Mouse (Mus musculus): ENCODE results near the gene Ugt2b35. TPM values are rescaled to one million over a fixed set of nuclear protein-coding genes. Genes with fewer than 3 reads are reported as not detected.
"Not testable (repeated sequence)": the region's sequence is repeated elsewhere in the genome, so short reads cannot be mapped to it uniquely, and the experiment has no call there.

Gene Ugt2b35
- polyA plus RNA-seq (2015; fragmentation: Nextera tagmentation; extraction: Ambion mirVana) = not detected in 2 replicates

DNA sequence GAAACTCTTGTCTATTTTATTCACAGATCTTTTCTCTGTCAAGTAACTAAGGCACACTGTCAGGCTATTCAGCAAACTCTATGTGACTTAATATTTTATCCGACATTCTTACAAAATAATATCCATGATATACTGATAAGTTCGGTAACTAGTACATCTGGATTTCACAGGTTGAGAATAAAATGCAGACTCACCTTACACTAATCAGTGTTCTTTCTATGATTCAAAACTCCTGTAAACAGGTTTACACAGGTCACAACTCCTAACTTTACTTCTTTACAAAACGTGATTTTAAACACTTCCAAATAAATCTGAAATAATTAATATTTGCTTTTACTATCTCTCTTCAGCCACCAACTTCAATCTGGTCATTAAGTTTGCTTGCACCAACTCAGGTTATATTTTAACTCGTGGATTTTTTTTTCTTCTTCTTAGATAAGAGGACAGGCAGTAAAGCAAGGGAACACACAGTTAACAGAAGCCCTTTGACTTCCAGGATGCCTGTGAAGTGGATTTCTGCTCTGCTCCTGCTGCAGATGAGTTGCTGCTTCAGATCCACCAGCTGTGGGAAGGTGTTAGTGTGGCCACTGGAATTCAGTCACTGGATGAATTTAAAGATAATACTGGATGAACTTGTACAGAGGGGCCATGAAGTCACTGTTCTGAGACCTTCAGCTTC, at the start of gene Ugt2b35:
Ugt2b35 (plus strand) TSS at position 466 of the 679 bp plus-strand sequence.
- Histone ChIP-seq H3K4me3 (no peak within 1 kb of the TSS), H3K9ac (no peak within 1 kb of the TSS), H3K4me1 (no peaks in the 10 kb centered on the region), H3K4me2 (no peak within 1 kb of the TSS), H3K9me3 (no peaks in the 10 kb centered on the region), H3K27me3 (no peaks in the 10 kb centered on the region), H3K27ac (no peak within 1 kb of the TSS), H3K36me3 (no peaks in the 10 kb centered on the region)
- 70% methylated on average over 4 of the region's 4 CpGs for WGBS
- no peak for ATAC-seq (ENCODE audit: insufficient number of reproducible peaks, insufficient read depth, low FRiP score, low TSS enrichment, low read depth)

DNA sequence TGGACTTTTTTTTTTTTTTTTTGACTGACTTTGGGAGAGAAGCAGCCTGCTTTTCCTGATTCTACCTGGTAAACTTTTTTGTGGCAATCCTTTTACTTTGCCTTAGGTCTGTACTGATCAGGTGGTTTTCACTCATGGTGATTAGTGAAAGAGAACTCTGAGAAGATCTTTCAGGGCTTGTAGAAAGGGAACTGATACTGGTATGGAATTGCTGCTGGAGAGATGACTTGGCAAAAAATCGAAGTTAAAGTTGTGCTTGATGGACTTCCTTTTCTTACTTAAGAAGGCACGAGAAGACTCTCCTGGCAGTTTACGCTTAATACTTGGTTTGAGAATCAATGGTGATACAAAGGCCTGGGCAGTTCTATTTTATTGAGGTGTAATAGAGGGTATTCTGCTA, 40.2 kb upstream of the Ugt2b35 start:
- Histone ChIP-seq H3K36me3 (no peaks in the 10 kb centered on the region), H3K4me2 (no peak overlapping the region), H3K9me3 (no peaks in the 10 kb centered on the region), H3K27ac (no peak overlapping the region), H3K4me3 (no peak overlapping the region), H3K27me3 (no peaks in the 10 kb centered on the region), H3K9ac (no peak overlapping the region), H3K4me1 (no peaks in the 10 kb centered on the region)
- ATAC-seq (ENCODE audit: insufficient number of reproducible peaks, insufficient read depth, low FRiP score, low TSS enrichment, low read depth) = no peak
- 83% methylated on average over 3 of the region's 3 CpGs for WGBS

DNA sequence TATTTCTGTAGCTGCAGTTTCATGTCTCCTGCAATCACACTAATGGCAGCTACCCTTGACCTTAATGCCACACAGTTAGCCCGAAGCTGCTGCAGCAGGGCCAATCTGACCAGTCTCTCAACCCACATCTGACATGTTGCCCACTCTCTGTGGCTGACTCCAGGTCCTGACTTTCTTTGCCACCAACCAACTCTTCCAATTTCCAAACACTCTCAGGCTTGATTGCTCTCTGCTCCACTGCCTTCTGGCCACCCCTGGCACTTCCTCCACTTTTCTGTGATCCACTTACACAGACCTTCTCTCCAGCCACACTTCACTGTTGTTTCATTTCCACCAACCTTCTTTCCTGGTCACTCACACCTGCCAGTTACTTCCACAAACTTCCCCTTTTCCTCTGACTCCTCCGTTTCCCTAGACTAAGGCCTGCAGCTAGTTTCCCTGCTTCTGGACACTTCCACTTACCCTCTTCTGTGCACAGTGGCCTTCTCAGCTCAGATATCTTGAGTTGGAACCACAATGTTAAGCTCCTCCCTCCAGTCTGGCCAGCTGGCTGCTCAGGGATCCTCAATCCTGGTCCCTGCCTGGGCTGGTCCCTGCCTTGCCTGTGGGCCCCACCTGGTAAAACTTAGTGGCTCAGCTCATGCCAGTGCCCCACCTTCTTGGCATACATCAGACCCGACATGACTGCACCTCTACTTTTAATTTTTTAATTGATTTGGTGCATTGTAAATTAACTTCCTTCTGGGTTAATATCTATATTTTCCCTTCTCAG, 38.9 kb upstream of the Ugt2b35 start:
- ATAC-seq (ENCODE audit: insufficient number of reproducible peaks, insufficient read depth, low FRiP score, low TSS enrichment, low read depth) = no peak
- WGBS = 79% methylated on average over 3 of the region's 3 CpGs

DNA sequence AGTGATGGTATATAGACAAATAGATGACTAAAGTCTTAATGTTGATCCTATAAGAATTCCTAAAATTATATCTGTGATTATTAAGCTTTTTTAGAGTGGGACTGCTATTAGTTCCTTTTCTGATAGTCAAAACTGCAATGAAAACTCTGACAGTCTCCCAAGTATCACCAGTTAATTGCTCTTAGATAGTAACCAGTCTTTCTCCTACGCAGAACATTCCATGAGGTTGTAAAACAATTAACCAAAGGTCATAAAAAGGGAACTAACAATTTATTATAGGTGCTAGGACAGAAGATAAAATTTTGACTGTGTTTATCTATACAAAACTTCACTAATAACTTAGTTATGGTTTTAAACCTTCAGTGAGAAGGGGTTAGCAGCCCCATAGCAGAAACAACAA, 37.8 kb upstream of the Ugt2b35 start:
- not testable (repeated sequence) for H3K4me2 ChIP-seq; H3K9me3 ChIP-seq; H3K4me1 ChIP-seq; H3K9ac ChIP-seq; H3K4me3 ChIP-seq; H3K36me3 ChIP-seq; H3K27me3 ChIP-seq; ATAC-seq (ENCODE audit: insufficient number of reproducible peaks, insufficient read depth, low FRiP score, low TSS enrichment, low read depth); H3K27ac ChIP-seq
- 93% methylated on average over 1 of the region's 1 CpGs for WGBS

More for the DNA sequence above, 38.9 kb upstream of the Ugt2b35 start:
- no peak overlapping the region for H3K4me3 ChIP-seq
- no peaks in the 10 kb centered on the region for H3K9me3 ChIP-seq
- no peak overlapping the region for H3K4me2 ChIP-seq
- H3K27me3 ChIP-seq = no peaks in the 10 kb centered on the region
- no peaks in the 10 kb centered on the region for H3K36me3 ChIP-seq
- no peaks in the 10 kb centered on the region for H3K4me1 ChIP-seq
- H3K9ac ChIP-seq = no peak overlapping the region
- H3K27ac ChIP-seq = no peak overlapping the region

DNA sequence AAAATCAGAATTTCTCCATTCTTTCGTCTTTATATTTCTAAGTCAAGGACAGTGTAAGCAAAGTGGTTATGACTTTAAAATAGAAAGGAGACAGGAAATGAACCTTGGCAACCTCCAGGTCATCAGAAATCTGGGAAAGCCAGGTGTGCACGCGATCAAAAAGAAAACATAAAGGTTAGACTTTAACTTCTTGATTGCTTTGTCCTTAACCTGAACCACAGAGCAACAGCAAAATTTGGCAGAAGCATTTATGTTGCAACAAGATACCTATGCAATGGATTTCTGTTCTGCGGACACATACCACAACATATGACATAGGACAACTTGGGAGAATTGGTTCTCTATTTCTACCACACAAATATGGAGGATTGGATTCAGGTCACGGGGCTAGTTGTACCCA, 33.4 kb upstream of the Ugt2b35 start:
- H3K9ac ChIP-seq; H3K4me3 ChIP-seq; ATAC-seq (ENCODE audit: insufficient number of reproducible peaks, insufficient read depth, low FRiP score, low TSS enrichment, low read depth); H3K27ac ChIP-seq; H3K4me1 ChIP-seq; H3K4me2 ChIP-seq; H3K27me3 ChIP-seq; H3K36me3 ChIP-seq; H3K9me3 ChIP-seq: not testable (repeated sequence)
- 81% methylated on average over 5 of the region's 5 CpGs for WGBS

DNA sequence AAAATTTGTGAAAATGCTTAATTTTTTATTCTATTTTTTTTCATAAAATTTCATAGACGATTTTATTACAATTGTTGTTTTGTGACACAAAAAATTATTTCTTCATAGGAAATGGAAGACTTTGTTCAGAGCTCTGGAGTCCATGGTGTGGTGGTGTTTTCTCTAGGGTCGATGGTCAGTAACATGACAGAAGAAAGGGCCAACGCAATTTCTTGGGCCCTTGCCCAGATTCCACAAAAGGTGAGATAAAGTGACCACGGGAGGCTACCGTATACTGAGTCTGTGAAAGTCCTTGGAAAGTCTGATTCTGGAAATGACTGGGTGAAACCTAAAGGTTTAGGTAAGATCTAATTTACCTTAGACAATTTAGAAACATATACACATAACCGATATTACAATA, 4.1 kb downstream of the Ugt2b35 start:
- Histone ChIP-seq H3K27me3 (no peaks in the 10 kb centered on the region), H3K36me3 (no peaks in the 10 kb centered on the region), H3K9ac (no peak overlapping the region), H3K4me2 (no peak overlapping the region), H3K4me1 (no peaks in the 10 kb centered on the region), H3K4me3 (no peak overlapping the region), H3K27ac (no peak overlapping the region), H3K9me3 (no peaks in the 10 kb centered on the region)
- 84% methylated on average over 6 of the region's 6 CpGs for WGBS
- ATAC-seq (ENCODE audit: insufficient number of reproducible peaks, insufficient read depth, low FRiP score, low TSS enrichment, low read depth) = 0 out of 2 replicates have a peak, but pooled peaks have one; percentile 56

DNA sequence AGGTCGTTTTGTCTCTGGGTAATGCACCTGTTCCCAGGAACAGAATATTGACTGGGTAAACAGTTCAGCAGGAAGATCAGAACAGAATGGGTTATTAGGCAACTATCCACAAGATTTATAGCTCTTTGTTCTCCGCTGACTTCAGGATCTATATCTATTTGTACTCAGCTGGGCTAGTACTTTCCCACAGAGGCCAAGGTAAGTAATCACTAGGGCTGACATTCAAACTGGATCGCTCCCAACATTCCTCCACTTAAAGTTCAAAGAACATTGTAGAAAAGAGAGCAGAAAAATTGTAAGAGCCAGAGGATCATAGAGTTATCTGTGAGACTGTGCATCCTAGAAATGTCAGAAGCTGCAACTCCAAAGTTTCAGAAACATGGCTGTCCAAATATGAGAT, 14.8 kb downstream of the Ugt2b35 start:
- WGBS = 89% methylated on average over 3 of the region's 3 CpGs
- H3K4me2 ChIP-seq = no peak overlapping the region
- H3K36me3 ChIP-seq = no peaks in the 10 kb centered on the region

DNA sequence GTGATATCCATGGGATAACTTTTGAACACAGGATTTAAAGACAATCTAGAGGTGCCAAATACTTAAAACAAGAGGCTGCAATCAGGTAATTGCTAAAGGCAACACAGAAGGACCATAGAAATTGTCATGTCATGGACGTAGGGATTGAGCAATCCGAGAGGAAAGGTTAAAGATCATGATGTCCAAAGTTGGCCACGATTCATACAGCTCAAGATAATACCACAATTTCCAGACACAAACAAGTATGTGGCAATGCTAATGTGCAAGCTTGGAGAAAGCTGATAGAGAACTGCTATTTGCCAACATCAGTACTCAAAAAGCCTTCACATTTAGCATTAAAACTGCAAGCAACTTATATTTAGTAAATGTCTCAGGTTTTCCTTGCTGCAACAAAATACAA, 26.7 kb downstream of the Ugt2b35 start:
- Histone ChIP-seq H3K4me3 (no peak overlapping the region), H3K9ac (no peak overlapping the region), H3K4me2 (no peak overlapping the region), H3K4me1 (no peaks in the 10 kb centered on the region), H3K9me3 (no peaks in the 10 kb centered on the region), H3K36me3 (no peaks in the 10 kb centered on the region), H3K27ac (no peak overlapping the region), H3K27me3 (no peaks in the 10 kb centered on the region)
- WGBS = 73% methylated on average over 3 of the region's 3 CpGs
- no peak for ATAC-seq (ENCODE audit: insufficient number of reproducible peaks, insufficient read depth, low FRiP score, low TSS enrichment, low read depth)

More for the DNA sequence above, 14.8 kb downstream of the Ugt2b35 start:
- ATAC-seq (ENCODE audit: insufficient number of reproducible peaks, insufficient read depth, low FRiP score, low TSS enrichment, low read depth) = no peak
- Histone ChIP-seq H3K9me3 (no peaks in the 10 kb centered on the region), H3K4me3 (no peak overlapping the region), H3K27ac (no peak overlapping the region), H3K4me1 (no peaks in the 10 kb centered on the region), H3K27me3 (no peaks in the 10 kb centered on the region), H3K9ac (no peak overlapping the region)

DNA sequence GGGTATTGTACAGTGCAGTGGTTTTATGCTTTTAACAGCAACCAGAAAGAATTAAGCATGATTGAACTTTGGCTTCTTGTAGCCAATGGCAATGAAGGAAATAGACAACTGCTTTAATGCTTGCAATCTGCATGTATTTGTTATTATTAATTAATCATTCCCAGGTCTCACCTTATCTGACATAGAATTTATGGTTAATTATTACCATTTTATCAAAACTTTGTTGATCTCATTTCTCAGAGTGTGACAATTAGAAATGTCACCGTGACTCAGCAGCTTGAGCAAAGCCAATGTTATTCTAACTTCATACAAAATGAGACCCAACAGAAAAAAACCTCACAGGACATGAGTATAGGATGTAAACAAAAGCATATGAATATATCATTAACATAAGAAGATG, 30.0 kb downstream of the Ugt2b35 start:
- 77% methylated on average over 1 of the region's 1 CpGs for WGBS
- Histone ChIP-seq H3K9me3 (no peaks in the 10 kb centered on the region), H3K4me1 (no peaks in the 10 kb centered on the region), H3K36me3 (no peaks in the 10 kb centered on the region), H3K4me3 (no peak overlapping the region), H3K4me2 (no peak overlapping the region), H3K9ac (no peak overlapping the region), H3K27me3 (no peaks in the 10 kb centered on the region), H3K27ac (no peak overlapping the region)
- no peak for ATAC-seq (ENCODE audit: insufficient number of reproducible peaks, insufficient read depth, low FRiP score, low TSS enrichment, low read depth)

Other genes with a start within 250 kb of the Ugt2b35 start
- 49.6 and 57.2 TPM in 2 replicates for gene Ythdc1, start 196.6 kb upstream of the Ugt2b35 start, polyA plus RNA-seq (2015; fragmentation: Nextera tagmentation; extraction: Ambion mirVana)
- gene Ugt2b34, start 93.9 kb upstream of the Ugt2b35 start, polyA plus RNA-seq (2015; fragmentation: Nextera tagmentation; extraction: Ambion mirVana) = 0.04 and 1.2 TPM in 2 replicates
- gene Ugt2b1, start 74.3 kb upstream of the Ugt2b35 start, polyA plus RNA-seq (2015; fragmentation: Nextera tagmentation; extraction: Ambion mirVana) = not detected in 2 replicates
- 0.36 TPM in 1 of 2 replicates, not detected in the other for gene Ugt2b36, start 91.7 kb downstream of the Ugt2b35 start, polyA plus RNA-seq (2015; fragmentation: Nextera tagmentation; extraction: Ambion mirVana)
- gene Ugt2b5, start 139.5 kb downstream of the Ugt2b35 start, polyA plus RNA-seq (2015; fragmentation: Nextera tagmentation; extraction: Ambion mirVana) = 0.23 TPM in 1 of 2 replicates, not detected in the other